Mouse (Mus musculus) inflammation-experienced regulatory T-cells (primary cell): ENCODE data around the gene Gm20806. TPM values are rescaled to one million over a fixed set of nuclear protein-coding genes. Genes with fewer than 3 reads are reported as not detected.

Source experiments
- polyA plus RNA-seq, 2 experiments: library from polyadenylated mRNA; unstranded; fragments of 100-300 nt; shearing (Covaris generic); gene quantifications; one replicate each; pipeline ENCODE4 v1.2.1; 2017

Gene Gm20806
- not detected for polyA plus RNA-seq

GRCm38 (mm10) chrY:78837956-78838355 is at the start of gene Gm20806:
Gene Gm20806, minus strand, starts transcription at chrY:78838056.

